Mouse (Mus musculus) heart, adult 2 months (tissue): ENCODE results near the gene 1810009A15Rik. TPM values are rescaled to one million over a fixed set of nuclear protein-coding genes. Genes with fewer than 3 reads are reported as not detected.
A peak's percentile ranks its signal among the peaks of the same experiment; 100 is the strongest.

ENCODE experiments used
- DNase-seq, 2 experiments: peaks; one replicate each; pipeline ENCODE4 v3.0.0; 2021
- H3K27ac ChIP-seq: fragments of 200-600 bp; 2 replicates; pipeline ENCODE4 v1.8.1; 2022
- H3K27me3 ChIP-seq: fragments of 200-500 bp; 2 replicates; pipeline ENCODE4 v1.6.1; 2012; ENCODE audit warnings: mild to moderate bottlenecking, low read length, inconsistent platforms, mixed read lengths; ENCODE audit not compliant: control insufficient read depth, insufficient read depth
- H3K36me3 ChIP-seq: fragments of 200-500 bp; 2 replicates; pipeline ENCODE4 v1.6.1; 2012; ENCODE audit warnings: low read length, inconsistent platforms; ENCODE audit not compliant: control insufficient read depth, insufficient read depth
- H3K4me1 ChIP-seq: fragments of 200-500 bp; 2 replicates; pipeline ENCODE4 v1.6.1; 2011; ENCODE audit warnings: low read length; ENCODE audit not compliant: control insufficient read depth, insufficient read depth
- H3K4me3 ChIP-seq: fragments of 200-600 bp; 2 replicates; pipeline ENCODE4 v1.8.1; 2022
- H3K79me2 ChIP-seq: fragments of 200-500 bp; replicated peaks from 2 replicates; pipeline ENCODE4 v1.6.1; 2012; ENCODE audit warnings: mild to moderate bottlenecking, inconsistent platforms, low read length, moderate library complexity, mixed read lengths; ENCODE audit not compliant: control insufficient read depth, insufficient read depth
- H3K9ac ChIP-seq: fragments of 200-500 bp; 2 replicates; pipeline ENCODE4 v1.6.1; 2012; ENCODE audit warnings: low read depth, mild to moderate bottlenecking, control low read depth, inconsistent platforms, low read length, mixed read lengths
- CTCF ChIP-seq: fragments of 200-600 bp; IDR thresholded peaks from 2 replicates; pipeline ENCODE4 v1.8.1; 2022; ENCODE audit warnings: antibody characterized with exemption, mild to moderate bottlenecking, moderate library complexity
- EP300 ChIP-seq: fragments of 200-500 bp; IDR thresholded peaks from 2 replicates; pipeline ENCODE4 v1.6.1; 2011; ENCODE audit warnings: low read depth, low read length, control low read depth; ENCODE audit not compliant: insufficient read depth
- POLR2A ChIP-seq: fragments of 200-500 bp; IDR thresholded peaks from 2 replicates; pipeline ENCODE4 v1.6.1; 2011; ENCODE audit warnings: mild to moderate bottlenecking, low read depth, low read length, control low read depth; ENCODE audit not compliant: insufficient read depth
- WGBS: fragments of 180-500 bp; shearing (Covaris S2); methylation state at CpG from one replicate; pipeline ENCODE4 v1.1.7; 2018; 5-methylcytosine and 5-hydroxymethylcytosine counted together
- intact Hi-C: fragments of 180-260 bp; cut with DNase I; formaldehyde crosslinking; loops from one replicate; pipeline ENCODE4 v1.15.1; 2025
- polyA plus RNA-seq: library from polyadenylated mRNA; depleted of rRNA; stranded (reverse); fragments of >200 nt; gene quantifications from 2 replicates; pipeline ENCODE4 v1.2.3, GENCODE M21; 2012
- total RNA-seq, 2 experiments: library from RNA; stranded (reverse); gene quantifications; 2 replicates each; pipeline ENCODE4 v1.2.3; 2021

The 1810009A15Rik gene
- total and polyA plus RNA-seq, 3 experiments = 10.1 to 21.0 (median 15.6) TPM

GRCm38 (mm10) chr19:8871267-8872186 is 17.1 kb upstream of the 1810009A15Rik start, which contains the start of gene Ubxn1:
Gene Ubxn1, plus strand, starts transcription at chr19:8871496.
- Histone ChIP-seq H3K4me3 (peak within 1 kb of the TSS; percentile 91), H3K36me3 (peaks cover 2% of the 10 kb centered on the region; the same call in 1 of the 2 replicates), H3K79me2 (0 out of 2 replicates have a peak, but pooled peaks cover 1% of the 10 kb centered on the region), H3K27me3 (no peaks in the 10 kb centered on the region), H3K27ac (peak within 1 kb of the TSS; percentile 94), H3K4me1 (peaks cover 3% of the 10 kb centered on the region), H3K9ac (peak within 1 kb of the TSS; percentile 83)
- peak; percentile 87 for TF ChIP-seq POLR2A
- no peak for TF ChIP-seq CTCF
- TF ChIP-seq EP300 = peak; percentile 96
- 1% methylated on average over 59 of the region's 59 CpGs for WGBS
- DNase-seq = peak; percentile 98 to 99
- intact Hi-C loops = loop anchor here (1.0 to 5.0 kb wide), 4 partner anchors 9 to 96 kb away; partner anchors contain the start of genes 1810009A15Rik, Eef1g, Gm49416 and Polr2g

- 0 out of 2 replicates have a peak, but pooled peaks cover 1% of the 10 kb centered on the region for H3K79me2 ChIP-seq
- peak overlapping the region; percentile 94 for H3K27ac ChIP-seq
- peak overlapping the region; percentile 91 for H3K4me3 ChIP-seq
- no peak for DNase-seq
- TF ChIP-seq EP300 (no peak), POLR2A (no peak), CTCF (no peak)
- peaks cover 3% of the 10 kb centered on the region for H3K4me1 ChIP-seq
- H3K36me3 ChIP-seq = peaks cover 2% of the 10 kb centered on the region; the same call in 1 of the 2 replicates
- peak overlapping the region; percentile 83 for H3K9ac ChIP-seq
- WGBS = 62% methylated on average over 10 of the region's 10 CpGs
- no peaks in the 10 kb centered on the region for H3K27me3 ChIP-seq
- intact Hi-C loops = loop anchor here (5.0 kb wide), 1 partner anchor 95 kb away; the partner anchor contains the start of gene Eef1g
Measured at GRCm38 (mm10) chr19:8872266-8872840, 16.3 kb upstream of the 1810009A15Rik start.

GRCm38 (mm10) chr19:8875031-8875430 is 13.6 kb upstream of the 1810009A15Rik start:
- Histone ChIP-seq H3K27me3 (no peaks in the 10 kb centered on the region), H3K4me1 (peaks cover 5% of the 10 kb centered on the region), H3K27ac (no peak overlapping the region), H3K79me2 (0 out of 2 replicates have a peak, but pooled peaks cover 1% of the 10 kb centered on the region), H3K9ac (no peak overlapping the region), H3K36me3 (peaks cover 8% of the 10 kb centered on the region), H3K4me3 (no peak overlapping the region)
- intact Hi-C loops = no loop called here
- TF ChIP-seq EP300 (no peak), POLR2A (no peak), CTCF (no peak)
- WGBS = 87% methylated on average over 7 of the region's 7 CpGs
- no peak for DNase-seq

GRCm38 (mm10) chr19:8880311-8881033 is 8.2 kb upstream of the 1810009A15Rik start, which contains the start of gene Uqcc3:
Gene Uqcc3, minus strand, starts transcription at chr19:8880923.
- H3K36me3 ChIP-seq = peaks cover 6% of the 10 kb centered on the region
- TF ChIP-seq POLR2A (peak; percentile 92), EP300 (peak; percentile 74; the same call in 1 of the 2 replicates), CTCF (no peak)
- H3K9ac ChIP-seq = peak within 1 kb of the TSS; percentile 90
- H3K79me2 ChIP-seq = no peaks in the 10 kb centered on the region
- WGBS = under 1% methylated on average over 42 of the region's 42 CpGs
- intact Hi-C loops = loop anchor here (1.0 kb wide), 1 partner anchor 9 kb away; the partner anchor contains the start of gene Ubxn1
- peak; percentile 90 to 91 for DNase-seq
- peak within 1 kb of the TSS; percentile 85 for H3K27ac ChIP-seq
- H3K4me1 ChIP-seq = peaks cover 4% of the 10 kb centered on the region
- H3K4me3 ChIP-seq = peak within 1 kb of the TSS; percentile 78
- no peaks in the 10 kb centered on the region for H3K27me3 ChIP-seq

GRCm38 (mm10) chr19:8881034-8881392 is 7.6 kb upstream of the 1810009A15Rik start:
- Histone ChIP-seq H3K4me3 (peak overlapping the region; percentile 78), H3K27ac (peak overlapping the region; percentile 85), H3K79me2 (no peaks in the 10 kb centered on the region), H3K4me1 (peaks cover 4% of the 10 kb centered on the region), H3K36me3 (peaks cover 6% of the 10 kb centered on the region), H3K27me3 (no peaks in the 10 kb centered on the region), H3K9ac (no peak overlapping the region)
- 3% methylated on average over 3 of the region's 3 CpGs for WGBS
- intact Hi-C loops = no loop called here
- TF ChIP-seq POLR2A (no peak), CTCF (no peak), EP300 (no peak)
- DNase-seq = no peak
